Mouse (Mus musculus) liver, adult 2 months (tissue): ENCODE measurements around the gene Nrarp.

Experiments
- CTCF ChIP-seq: fragments of 200-500 bp; IDR thresholded peaks from 2 replicates; pipeline ENCODE4 v1.5.1; 2011; ENCODE audit warnings: low read depth, low read length, control low read depth
- POLR2A ChIP-seq: fragments of 200-500 bp; IDR thresholded peaks from 2 replicates; pipeline ENCODE4 v1.6.1; 2011; ENCODE audit warnings: low read length, control low read depth; ENCODE audit not compliant: insufficient read depth; ENCODE audit errors: extremely low read depth

DNA sequence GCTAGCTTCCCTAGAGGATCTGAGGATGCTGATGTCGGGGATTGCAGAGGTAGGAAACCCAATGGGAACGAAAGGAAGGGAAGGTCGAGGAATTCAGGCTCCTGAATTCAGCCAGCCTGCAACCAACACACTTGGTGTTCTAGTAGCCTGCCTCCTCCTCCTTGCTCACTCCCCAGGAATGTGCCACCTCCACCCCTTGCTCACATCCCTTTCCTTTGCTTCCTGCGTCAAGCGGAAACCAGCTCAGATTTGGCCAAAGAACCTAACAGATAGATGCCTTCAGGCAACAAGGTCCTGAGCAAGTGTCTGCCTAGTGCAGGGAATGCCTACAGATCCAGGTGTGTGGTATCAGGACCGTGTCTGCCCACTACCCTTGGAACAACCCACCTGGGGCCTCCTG lies 4.0 kb upstream of the Nrarp start:
- no peak for TF ChIP-seq CTCF
- TF ChIP-seq POLR2A: no peak
